Mouse (Mus musculus) T-helper 2 cell (primary cell): ENCODE measurements around the gene Aldh3b1.

Experiments
- in situ Hi-C: fragments of 300-600 bp; cut with MboI, MseI; formaldehyde crosslinking; loops from one replicate; pipeline ENCODE4 v1.15.1; 2025; ENCODE audit warnings: high pct_unique_total_duplicates

Gene Aldh3b1

GRCm38 (mm10) chr19:3912337-3913204 lies 17.0 kb downstream of the Aldh3b1 start, which contains the start of gene Ndufs8:
TSS of gene Ndufs8 (minus strand) at chr19:3912774.
- in situ Hi-C loops: no loop called here

DNA sequence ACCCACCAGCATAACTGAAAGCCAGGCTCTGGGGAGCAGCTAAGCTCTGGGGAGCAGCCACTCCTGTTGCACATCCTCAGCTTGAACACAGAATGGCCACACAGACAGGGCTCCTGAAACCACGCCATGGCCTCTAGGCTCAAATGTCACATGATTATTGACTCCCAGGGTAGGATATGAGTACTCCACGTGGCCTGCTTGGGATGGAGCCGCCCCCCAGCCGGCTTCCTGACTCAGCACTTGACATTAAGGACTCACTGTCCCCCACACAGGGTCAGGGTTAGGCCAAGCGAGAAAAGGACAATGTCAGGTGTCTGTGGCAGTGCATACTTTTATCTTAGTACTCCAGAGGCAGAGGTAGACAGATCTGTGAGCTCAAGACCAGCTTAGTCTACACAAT lies 19.4 kb downstream of the Aldh3b1 start:
- in situ Hi-C loops: no loop called here

- in situ Hi-C loops: no loop called here
Measured at GRCm38 (mm10) chr19:3907876-3908660, 21.5 kb downstream of the Aldh3b1 start.

DNA sequence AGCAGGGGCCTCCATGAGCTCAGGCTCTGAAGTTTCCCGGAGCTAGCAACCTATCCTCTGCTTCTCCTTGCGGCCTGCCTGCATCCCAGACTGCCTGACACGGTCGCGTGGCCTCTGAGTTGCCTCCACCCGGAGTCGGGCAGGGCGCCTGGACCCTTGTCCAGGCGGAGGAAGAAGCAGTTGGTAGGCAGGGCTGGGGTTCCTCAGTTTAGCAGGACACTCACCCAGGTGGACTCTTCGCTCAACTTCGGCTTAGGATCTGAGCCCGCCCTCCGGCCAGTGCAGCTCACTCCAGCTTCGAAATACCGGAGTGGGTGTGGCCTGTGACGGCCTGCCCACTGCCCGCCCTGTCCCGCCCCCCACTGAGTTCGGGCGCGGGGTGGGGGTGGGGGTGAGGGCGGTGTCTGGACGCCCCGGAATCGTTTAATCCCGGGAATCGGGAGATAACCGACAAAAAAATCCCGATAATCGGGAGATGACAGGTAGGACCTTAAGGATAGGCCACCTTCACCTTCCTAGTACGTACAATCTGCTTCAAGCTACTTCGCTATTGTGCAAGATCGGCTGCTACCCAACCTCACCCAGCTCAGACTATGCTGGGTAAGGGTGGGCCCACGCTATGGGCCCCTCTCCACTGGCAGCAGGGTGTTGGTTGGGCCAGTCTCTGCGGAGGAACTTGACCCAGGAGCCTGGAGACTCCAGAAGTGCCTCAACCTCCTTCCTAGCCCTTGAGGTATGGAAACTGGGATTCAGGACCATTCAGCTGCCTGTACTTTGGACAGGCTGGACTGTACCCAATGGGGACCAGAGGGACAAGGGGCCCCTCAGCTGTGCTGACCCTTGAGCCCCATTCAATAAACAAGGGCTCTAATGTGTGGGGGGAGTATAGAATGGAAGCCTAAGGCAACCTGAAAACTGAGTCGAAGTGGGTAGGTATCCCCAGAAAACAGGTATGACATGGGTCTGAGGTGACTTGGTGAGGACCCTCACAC lies 22.5 kb downstream of the Aldh3b1 start, which contains the start of gene Tcirg1:
Gene Tcirg1 (minus strand): TSS at position 339 of the 992 bp plus-strand sequence.
- in situ Hi-C loops: no loop called here

DNA sequence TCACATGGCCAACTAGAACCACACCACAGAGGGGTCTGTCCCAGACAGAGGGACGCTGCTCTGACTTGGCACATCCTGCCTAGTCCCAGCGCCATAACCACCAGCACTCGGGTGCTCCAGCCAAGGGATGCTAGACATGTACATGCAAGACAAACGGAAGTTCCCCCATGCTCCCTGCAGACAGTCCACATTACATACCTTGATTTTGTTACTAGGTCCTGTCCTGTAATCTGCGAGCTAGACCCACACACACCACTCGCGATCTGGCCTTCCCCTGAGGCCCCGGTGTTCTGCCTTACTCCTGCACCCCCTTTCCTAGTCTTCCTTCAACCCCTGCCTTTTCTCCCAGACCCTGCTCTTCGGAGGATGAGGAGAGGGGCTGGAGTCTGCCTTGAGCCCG lies 23.3 kb downstream of the Aldh3b1 start:
- in situ Hi-C loops: no loop called here

- in situ Hi-C loops: no loop called here
Measured at GRCm38 (mm10) chr19:3905261-3905969, 24.2 kb downstream of the Aldh3b1 start.

DNA sequence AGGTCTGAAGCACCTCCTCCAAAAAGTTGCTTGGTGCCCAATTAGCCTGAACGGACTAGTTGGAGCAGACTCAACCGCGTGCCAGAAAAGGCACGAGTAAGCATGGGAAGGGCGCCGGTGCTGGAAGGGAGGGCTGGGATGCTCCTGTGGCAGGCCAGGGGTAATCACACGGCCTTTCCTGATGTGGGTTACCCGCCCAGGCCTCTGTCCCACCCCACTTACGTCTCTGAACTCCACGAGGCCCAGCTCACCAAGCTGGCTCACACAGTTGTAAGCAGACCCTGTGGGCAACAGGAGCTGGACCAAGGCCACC lies 25.3 kb downstream of the Aldh3b1 start:
- in situ Hi-C loops: no loop called here

- in situ Hi-C loops: no loop called here
Measured at GRCm38 (mm10) chr19:3903648-3904362, 25.8 kb downstream of the Aldh3b1 start.

DNA sequence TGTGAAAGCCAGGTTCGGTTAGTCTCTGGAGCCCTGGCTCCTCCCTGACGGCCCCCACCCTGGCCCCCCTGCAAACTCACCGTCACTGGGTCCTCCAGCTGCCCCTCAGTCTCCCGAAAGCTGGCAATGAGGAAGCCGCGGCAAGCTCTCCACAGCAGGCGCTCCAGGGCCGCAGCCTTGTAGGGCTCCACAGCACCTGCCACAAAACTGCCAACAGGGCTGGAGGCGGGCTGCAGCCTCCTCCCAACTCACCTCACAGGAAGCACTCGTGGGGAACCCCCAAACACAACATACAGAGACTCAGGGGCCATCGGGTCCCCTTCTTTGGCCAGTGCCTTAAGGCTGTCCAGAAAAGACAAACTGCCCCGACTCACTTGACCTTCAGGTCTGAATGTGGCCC lies 26.6 kb downstream of the Aldh3b1 start:
- in situ Hi-C loops: no loop called here

GRCm38 (mm10) chr19:3899618-3900017 lies 30.0 kb downstream of the Aldh3b1 start:
- in situ Hi-C loops: no loop called here

DNA sequence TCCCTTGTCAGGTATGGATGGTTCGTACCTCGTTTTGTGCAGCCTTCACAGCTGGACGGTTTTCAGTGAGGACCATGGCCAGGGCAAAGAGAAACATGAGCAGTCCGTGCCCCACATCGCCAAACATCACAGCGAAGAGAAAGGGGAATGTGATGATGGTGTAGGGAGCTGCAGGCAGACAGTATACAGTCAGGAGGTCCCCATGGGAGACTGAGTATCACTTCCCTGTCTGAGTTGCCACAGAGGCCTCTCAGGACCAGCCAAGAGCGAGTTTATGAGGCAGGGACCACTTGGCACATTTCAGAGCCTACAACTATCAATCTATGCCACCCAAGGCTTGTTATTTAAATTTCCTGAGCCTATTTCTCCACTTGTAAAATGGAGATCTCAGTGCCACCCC lies 30.7 kb downstream of the Aldh3b1 start:
- in situ Hi-C loops: no loop called here

DNA sequence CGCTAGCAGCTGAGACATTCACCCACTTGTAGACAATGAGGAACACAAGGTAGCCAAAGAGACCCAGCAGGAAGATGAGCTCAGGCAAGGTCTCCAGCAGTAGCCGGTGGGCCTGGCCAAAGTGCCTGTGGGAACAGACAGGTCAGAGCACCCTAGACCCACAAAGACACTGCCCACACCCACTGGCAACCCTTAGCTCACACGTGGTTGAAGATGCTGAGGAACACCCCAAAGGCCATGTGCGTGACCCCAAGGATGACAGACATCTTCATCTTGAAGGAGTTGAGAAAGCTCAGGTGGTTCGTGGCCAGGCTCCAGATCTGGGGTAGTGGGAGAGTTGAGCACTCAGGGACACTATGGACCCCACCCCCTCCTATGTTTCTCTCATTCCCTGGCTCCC lies 32.1 kb downstream of the Aldh3b1 start:
- in situ Hi-C loops: no loop called here

GRCm38 (mm10) chr19:3896208-3896607 lies 33.4 kb downstream of the Aldh3b1 start:
- in situ Hi-C loops: no loop called here

DNA sequence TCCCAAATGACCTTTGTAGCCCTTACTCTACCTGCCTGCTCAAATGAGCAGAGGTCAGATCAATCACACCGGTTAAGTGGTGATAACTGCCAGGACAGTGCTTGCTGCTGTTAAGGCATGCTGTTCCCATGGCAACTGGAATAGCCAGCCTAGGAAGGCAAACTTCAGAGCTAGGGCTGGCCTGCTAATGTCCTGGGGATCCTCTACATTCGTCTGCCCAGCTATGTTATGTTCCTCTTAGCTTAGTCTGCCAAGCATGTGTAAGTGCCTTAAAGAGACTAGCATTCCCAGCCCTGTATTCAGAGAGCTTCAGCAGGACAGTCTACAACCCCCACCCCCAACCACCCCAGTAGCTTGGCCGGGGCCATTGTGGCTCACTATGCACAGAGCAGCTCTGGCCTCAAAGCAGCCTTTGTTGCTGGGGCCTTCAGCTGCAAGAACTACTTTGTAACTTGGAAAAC lies 34.4 kb downstream of the Aldh3b1 start:
- in situ Hi-C loops: no loop called here

DNA sequence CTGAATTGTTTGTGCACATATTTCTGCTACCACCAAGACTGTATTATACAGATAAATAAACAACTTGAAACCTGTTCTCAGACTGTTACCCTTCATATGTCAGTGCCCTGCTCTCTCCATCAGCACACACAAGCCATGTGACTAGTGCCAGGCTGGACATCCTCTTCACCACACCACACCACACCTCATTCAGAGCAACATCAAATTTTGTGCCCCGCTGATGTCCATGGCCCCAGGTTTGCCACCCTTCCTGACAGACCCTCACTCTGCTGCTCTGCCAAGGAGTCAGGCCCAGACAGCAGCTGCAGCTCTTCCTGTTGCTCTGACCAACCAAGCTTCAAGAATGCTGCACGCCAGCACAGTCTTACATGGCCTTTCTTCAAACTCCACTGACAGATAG lies 35.3 kb downstream of the Aldh3b1 start:
- in situ Hi-C loops: no loop called here

DNA sequence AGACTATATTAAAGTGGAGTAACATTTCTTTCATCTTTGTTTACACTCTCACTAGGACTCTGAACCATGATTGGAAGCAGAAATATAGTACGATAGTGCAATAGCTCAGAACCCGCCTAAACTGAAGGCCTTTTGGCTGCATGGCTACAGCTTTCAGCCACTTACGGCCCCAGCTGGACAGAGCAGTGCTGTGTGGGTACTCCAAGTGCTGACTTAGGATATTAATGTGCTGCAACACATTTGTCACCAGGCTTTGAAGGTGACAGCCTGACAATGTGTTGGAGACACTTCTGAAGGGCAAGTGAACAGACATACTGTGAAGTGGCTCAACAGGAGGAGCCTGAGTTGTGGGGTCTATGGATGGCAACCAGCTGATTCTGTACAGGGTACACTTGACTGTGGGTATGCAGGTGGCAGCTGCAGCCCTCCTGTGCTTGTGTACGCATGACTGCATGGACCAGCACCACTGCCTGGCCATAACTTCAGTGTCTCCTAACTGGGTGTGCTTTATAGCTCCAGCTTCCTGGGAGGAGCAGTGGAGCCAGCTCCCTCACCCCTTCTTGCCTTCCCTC lies 36.0 kb downstream of the Aldh3b1 start:
- in situ Hi-C loops: no loop called here

DNA sequence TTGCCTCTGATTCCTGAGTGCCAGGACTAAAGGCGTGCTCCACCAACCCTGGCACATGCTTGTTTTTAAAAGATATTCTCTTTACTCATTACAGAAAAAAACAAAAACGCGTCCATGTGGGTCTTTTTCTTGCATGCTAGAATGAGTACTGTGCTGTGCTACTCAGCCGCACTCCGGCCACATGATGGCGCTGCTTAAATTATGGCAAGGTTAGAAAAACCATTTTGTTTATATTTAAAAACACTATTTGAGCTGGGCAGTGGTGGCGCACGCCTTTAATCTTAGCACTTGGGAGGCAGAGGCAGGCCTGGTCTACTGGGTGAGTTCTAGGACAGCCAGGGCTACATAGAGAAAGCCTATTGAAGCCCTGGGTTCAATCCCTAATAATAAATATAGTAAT lies 39.4 kb downstream of the Aldh3b1 start:
- in situ Hi-C loops: no loop called here

DNA sequence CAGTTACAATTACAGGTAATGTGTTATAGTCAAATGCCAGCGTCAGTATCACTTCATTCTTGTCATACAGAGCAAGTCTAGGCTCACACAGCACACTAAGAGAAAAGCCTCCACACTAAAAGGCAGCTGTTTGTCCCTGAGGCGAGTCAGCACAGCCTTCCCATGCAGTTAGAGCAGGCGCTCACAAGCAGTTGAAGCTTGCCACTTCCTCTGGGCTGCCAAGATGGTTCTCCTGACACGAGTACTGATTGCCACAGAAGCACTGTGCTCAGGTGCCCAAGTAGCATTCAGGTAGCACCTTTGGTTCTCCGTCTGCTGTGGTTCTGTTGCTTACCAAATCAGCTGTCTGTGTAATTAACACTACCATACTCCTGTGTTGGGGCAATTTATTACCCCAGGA lies 40.5 kb downstream of the Aldh3b1 start:
- in situ Hi-C loops: no loop called here

DNA sequence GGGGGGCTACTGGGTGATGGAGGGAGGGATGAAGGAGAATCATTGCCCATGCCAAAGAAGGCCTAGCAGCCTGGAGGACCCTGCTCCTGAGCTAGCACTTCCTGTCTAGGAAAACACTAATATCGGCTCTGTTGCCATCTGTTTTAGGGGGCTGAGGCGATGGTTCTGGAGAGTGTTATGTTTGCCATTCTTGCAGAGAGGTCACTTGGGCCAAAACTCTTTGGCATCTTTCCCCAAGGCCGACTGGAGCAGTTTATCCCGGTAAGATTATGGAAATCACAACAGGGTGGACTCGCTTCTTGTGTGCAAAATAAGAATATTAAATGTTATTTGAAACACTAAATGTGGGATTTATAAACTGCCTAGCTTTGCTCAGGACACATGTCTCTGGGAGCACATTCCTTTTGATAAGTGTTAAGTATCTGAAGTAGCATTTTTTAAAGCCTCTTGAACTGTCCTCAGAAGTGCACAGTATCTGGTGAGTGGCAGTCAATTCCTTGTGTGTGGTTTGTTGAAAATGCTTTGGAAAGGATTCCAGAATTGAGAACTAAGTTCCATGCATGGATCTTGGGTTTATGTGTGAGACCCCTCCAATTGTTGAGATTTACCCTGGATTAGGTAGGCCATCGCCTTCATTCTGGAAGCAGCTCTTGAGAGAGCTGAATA lies 45.1 kb downstream of the Aldh3b1 start:
- in situ Hi-C loops: no loop called here
